Mouse (Mus musculus): ENCODE data around the gene Grem1.

The Grem1 gene

DNA sequence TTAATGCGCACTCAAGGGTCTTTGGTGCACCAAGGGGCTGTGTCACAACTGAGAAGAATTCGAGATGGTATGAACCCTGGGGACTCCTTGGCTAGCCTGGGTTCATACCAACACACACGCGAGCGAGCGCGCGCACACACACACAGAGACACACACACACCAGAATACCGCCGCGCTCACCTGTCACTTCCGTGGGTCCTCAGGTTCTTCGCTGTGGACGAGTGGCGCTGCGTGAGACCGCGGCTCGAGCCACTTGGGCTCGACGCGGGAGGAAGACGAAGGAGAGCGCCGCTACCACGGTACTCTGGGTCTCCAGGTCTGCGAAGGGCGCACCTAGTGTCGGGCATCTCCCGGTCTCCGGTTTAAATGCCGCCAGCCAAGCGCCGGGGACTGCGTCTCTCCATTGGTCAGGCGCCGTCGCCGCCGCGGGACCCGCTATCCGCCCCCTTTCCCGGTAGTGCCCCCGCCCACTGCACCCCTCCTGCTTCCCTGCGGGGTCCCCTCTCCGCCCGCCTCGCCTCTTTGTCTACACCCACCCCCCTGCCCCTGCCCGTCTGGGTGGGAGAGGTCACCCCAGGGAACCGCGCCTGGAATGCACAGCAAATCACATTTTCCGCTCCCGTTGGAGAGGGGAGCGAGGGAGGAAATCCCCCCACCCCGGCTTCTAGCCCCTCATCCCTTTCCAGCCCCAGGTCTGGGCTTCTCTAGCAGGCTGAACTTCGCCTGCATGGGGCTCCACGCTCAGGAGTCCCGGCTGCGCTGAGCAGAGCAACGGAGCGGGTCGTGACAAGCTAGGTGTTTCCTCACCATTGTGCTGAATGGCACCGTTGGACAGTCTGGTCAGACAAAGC is at the start of gene Grem1:
Gene Grem1 (minus strand): TSS at position 336 of the 851 bp plus-strand sequence.
- peak; percentile 30 for DNase-seq

DNA sequence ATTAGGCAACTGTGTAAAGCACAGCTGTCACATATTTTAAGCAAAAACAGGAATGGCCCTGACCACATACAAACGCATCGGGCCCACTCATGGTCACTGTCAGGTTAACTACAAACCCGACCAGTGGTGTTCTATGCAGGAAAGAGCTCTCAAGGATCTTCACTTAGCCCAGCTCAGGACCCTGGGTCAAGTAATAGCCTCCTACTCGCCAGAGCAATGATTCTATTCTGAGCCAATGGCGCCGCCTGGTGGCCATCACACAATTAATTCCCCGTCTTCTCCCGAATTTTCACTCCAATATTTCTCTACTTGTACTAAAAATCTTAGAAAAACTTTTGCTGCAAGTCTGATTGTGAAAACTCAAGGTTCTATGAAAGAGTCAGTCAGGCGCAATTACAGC is 49.2 kb upstream of the Grem1 start:
- DNase-seq, result no peak

GRCm38 (mm10) chr2:113806851-113807577 is 48.6 kb upstream of the Grem1 start:
- no peak for DNase-seq

DNA sequence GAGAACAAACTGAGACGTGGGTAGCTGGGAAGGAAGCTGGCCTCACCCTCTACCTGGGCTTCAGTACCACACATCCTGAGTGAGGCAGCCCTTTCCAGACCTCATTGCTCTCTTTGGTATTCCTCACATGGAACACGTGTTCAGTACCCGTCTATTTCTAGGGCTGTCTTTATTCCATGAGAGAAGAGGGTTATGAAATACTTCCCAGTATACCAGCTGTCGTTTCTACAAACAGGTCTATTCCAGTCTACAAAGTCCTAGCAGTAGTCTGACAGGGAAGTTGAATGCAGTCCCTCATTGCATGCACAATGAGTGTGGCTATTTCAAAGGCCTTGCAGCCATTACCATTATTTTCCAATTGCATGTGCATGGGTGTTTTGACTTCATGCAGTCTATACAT is 47.3 kb upstream of the Grem1 start:
- no peak for DNase-seq

- no peak for DNase-seq
Observed at GRCm38 (mm10) chr2:113803753-113804152, 45.3 kb upstream of the Grem1 start.

DNA sequence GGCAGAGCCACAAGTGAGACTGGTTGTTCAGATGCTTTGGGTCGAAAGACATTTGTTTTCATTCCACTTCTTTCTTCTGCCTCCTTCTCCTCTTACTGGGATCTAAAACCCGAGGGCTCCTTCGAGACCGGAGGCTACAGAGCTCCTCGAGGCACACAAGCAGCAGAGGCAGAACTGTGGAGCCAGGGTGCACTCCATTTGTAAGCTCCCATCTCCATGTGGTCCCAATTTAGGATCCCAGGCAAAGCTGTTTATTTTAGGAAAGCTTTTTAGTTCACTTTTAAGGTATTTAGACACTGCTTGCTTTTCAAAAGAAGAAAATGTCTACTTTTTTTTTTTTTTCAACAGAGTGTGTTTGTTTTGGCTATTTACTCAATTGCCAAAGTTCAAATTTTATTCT is 42.4 kb upstream of the Grem1 start:
- no peak for DNase-seq

- no peak for DNase-seq
Observed at GRCm38 (mm10) chr2:113798605-113799004, 40.2 kb upstream of the Grem1 start.

GRCm38 (mm10) chr2:113795186-113795585 is 36.7 kb upstream of the Grem1 start:
- no peak for DNase-seq

- DNase-seq, result no peak
Observed at GRCm38 (mm10) chr2:113793521-113793920, 35.1 kb upstream of the Grem1 start.

- no peak for DNase-seq
Observed at GRCm38 (mm10) chr2:113788821-113789387, 30.5 kb upstream of the Grem1 start.

GRCm38 (mm10) chr2:113787882-113788281 is 29.4 kb upstream of the Grem1 start:
- DNase-seq, result no peak

- DNase-seq, result no peak
Observed at GRCm38 (mm10) chr2:113784851-113785250, 26.4 kb upstream of the Grem1 start.

DNA sequence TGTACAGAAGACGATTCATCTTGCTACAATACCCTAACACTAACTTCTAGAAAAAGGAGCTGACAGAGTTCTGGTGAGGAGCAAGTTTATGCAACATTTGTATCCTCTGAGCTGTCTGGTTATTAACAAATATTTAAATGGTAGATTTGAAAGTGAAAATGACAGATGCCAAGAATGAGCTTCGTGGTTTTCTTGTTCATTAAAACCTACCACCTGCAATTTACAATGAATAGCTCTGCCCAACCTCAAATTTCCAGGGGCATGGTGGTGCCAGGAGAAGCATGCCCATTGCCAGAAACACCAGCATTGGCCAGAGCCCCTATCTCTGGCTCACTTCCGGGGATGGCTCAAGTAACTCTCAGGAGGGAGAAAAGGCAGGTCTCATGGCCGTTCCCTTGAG is 23.1 kb upstream of the Grem1 start:
- DNase-seq, result no peak

DNA sequence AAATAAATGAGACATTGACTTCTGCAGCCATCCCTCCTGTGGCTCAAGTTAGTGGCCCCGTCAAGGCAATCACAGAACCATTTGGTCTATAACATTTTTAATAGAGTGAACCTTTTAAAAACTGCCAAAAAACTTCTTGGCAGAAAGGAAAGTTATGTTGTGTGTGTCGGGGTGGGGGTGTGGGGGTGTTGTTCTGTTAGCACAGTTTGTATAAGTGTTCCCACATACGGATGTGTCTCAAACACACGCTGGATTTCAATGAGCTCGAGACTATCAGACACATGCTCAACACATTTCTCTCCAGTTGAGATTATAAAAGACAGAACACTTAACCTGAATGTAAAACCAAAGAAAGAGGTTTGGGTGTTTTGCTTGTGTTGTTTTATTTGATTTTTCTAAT is 22.7 kb upstream of the Grem1 start:
- no peak for DNase-seq

DNA sequence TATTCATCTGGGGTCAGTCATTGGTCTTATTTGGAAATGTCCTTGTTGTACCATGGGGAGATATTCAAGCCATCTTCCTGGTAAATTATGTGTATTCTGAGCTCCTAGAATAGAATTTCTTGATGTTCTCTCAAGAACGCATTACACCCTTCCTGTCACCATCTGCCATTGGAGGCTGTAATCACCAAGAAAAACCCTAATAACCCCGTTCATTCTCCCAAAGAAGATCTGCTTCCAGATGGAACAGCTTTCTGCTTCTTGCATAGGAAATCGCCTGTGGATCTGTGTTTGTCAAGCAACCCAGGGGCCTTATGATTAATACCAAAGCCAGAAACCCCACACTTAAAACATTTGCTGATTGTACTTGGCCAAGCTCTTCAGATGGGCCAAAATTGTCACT is 20.9 kb upstream of the Grem1 start:
- DNase-seq, result no peak

DNA sequence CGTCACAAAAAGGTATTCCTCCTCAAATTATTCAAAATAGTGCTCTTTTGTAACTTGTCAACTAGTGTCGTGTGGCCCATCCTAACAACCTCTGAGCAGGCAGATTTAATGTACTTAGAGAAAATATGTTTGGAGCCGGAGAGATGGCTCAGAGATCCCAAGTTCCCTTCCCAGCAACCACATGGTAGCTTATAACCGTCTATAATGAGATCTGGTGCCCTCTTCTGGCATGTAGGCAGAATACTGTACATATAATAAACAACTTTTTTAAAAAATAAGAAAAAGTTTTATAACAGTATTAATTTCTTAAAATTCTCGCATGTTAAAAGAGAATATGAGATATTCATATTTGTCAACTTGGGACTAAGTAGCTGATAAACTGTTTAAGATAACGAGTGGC is 19.6 kb upstream of the Grem1 start:
- DNase-seq, result no peak

DNA sequence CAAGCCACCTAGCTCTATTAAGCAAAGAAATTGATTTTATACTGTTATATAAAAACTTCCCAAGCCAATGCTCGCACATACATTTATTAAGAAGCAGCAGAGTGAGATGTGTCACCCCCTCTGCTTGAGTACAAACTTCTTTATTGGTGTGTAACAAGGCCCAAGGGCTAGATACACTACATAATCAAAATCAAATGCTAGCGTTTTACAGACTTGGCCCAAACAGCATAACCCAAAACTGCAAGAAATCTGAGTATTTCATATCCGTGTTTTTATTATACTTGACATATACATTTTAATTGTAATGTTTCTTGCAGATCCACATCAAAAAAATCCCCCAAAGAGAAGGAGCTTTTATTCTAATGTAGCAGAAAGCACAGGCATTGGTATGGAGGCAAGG is 17.9 kb upstream of the Grem1 start:
- no peak for DNase-seq

DNA sequence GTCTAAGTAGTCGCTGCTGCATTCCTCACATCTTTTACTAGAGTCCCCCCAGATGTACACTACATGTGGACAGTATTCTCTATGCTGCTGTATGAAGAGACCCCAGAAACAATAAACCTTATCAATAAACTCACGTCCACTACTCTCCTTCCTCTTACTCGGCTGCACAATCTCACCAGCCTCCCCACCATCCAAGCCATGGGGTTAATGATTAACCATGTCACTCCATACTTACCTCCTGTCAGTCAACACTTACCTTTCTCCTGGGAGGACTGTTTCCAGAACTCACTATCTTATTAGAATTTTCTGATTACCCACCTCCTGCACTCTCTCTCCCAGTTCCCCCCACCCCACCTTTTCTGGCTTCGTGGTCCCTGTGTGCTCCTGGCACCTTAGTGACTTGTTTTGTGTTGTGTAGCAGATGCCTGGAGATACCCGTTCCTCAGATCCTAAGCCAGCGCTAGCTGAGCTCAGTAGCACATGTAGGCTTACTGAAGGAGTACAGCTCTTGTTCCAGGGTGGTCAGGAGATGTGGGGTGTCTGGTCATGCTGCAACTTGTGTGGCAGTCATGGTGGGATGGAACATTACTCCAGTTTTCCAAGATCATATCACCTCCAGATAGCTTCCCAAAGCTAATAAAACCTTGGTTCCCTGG is 15.8 kb upstream of the Grem1 start:
- no peak for DNase-seq

GRCm38 (mm10) chr2:113768541-113769303 is 10.3 kb upstream of the Grem1 start:
- no peak for DNase-seq

GRCm38 (mm10) chr2:113765885-113766284 is 7.4 kb upstream of the Grem1 start:
- DNase-seq, result no peak

- no peak for DNase-seq
Observed at GRCm38 (mm10) chr2:113764968-113765367, 6.5 kb upstream of the Grem1 start.

GRCm38 (mm10) chr2:113757525-113758310 is 728 bp downstream of the Grem1 start:
- DNase-seq, result peak; percentile 54
